Mouse (Mus musculus) ES-E14 (cell line): ENCODE measurements around the gene Cdh22. TPM values are rescaled to one million over a fixed set of nuclear protein-coding genes. Genes with fewer than 3 reads are reported as not detected.

Experiments
- DNase-seq: peaks from one replicate; pipeline ENCODE4 v3.0.0-alpha.2; 2013; ENCODE audit warnings: low read depth, low spot score
- H3K27ac ChIP-seq: 2 replicates; pipeline ENCODE4 v1.5.1; 2012; ENCODE audit warnings: low read depth, mild to moderate bottlenecking, low read length, moderate library complexity, mixed read lengths; ENCODE audit not compliant: poor library complexity, insufficient read depth, severe bottlenecking
- H3K36me3 ChIP-seq: 2 replicates; pipeline ENCODE4 v1.6.1; 2012; ENCODE audit warnings: mild to moderate bottlenecking, low read length, moderate library complexity, mixed read lengths; ENCODE audit not compliant: control insufficient read depth, poor library complexity, insufficient read depth, severe bottlenecking
- H3K4me1 ChIP-seq, 2 experiments: fragments of 150-350 bp in 1 of 2; sonication (generic) in 1 of 2; 2 replicates each; pipeline ENCODE4 v1.6.1; 2012; ENCODE audit warnings: low read length in 2 of 2, mild to moderate bottlenecking in 1 of 2, mixed read lengths in 1 of 2; ENCODE audit not compliant: control insufficient read depth in 2 of 2, insufficient read depth in 2 of 2, poor library complexity in 1 of 2
- H3K4me3 ChIP-seq, 2 experiments: fragments of 150-350 bp in 1 of 2; sonication (generic) in 1 of 2; 2 replicates each; pipeline ENCODE4 v1.5.1; 2012; ENCODE audit warnings: low read length in 2 of 2, low read depth in 1 of 2, mild to moderate bottlenecking in 1 of 2, mixed read lengths in 1 of 2; ENCODE audit not compliant: insufficient read depth in 1 of 2, poor library complexity in 1 of 2, severe bottlenecking in 1 of 2
- H3K9ac ChIP-seq: 2 replicates; pipeline ENCODE4 v1.6.1; 2012; ENCODE audit warnings: low read depth, mild to moderate bottlenecking, low read length, mixed read lengths; ENCODE audit not compliant: poor library complexity, insufficient read depth, severe bottlenecking
- H3K9me3 ChIP-seq: fragments of 150-350 bp; sonication (generic); 2 replicates; pipeline ENCODE4 v1.6.1; 2012; ENCODE audit warnings: low read depth, mild to moderate bottlenecking, low read length; ENCODE audit not compliant: control insufficient read depth, insufficient read depth
- CHD2 ChIP-seq: IDR thresholded peaks from 2 replicates; pipeline ENCODE4 v1.6.1; 2014; ENCODE audit warnings: mild to moderate bottlenecking, low read depth, low read length, inconsistent platforms
- HCFC1 ChIP-seq: IDR thresholded peaks from 2 replicates; pipeline ENCODE4 v1.6.1; 2012; ENCODE audit warnings: low read length, inconsistent platforms, borderline replicate concordance; ENCODE audit not compliant: insufficient read depth
- MAFK ChIP-seq: IDR thresholded peaks from 2 replicates; pipeline ENCODE4 v1.6.1; 2014; ENCODE audit warnings: mild to moderate bottlenecking, low read depth, low read length, inconsistent platforms; ENCODE audit not compliant: insufficient read depth
- ZC3H11A ChIP-seq: IDR thresholded peaks from 2 replicates; pipeline ENCODE4 v1.6.1; 2012; ENCODE audit warnings: low read depth, mild to moderate bottlenecking, inconsistent platforms, low read length, borderline replicate concordance
- ZNF384 ChIP-seq: IDR thresholded peaks from 2 replicates; pipeline ENCODE4 v1.6.1; 2012; ENCODE audit warnings: low read depth, low read length, inconsistent platforms
- in situ Hi-C, 2 experiments: fragments of 600-800 bp; cut with MboI; formaldehyde crosslinking; loops; one replicate each; pipeline ENCODE4 v1.15.1; 2025; ENCODE audit warnings: low sequenced_read_pairs in 2 of 2, inconsistent platforms in 1 of 2; ENCODE audit not compliant: unreplicated experiment in 2 of 2
- total RNA-seq: library from RNA; depleted of rRNA; stranded (reverse); fragments of 300-350 nt; gene quantifications from 2 replicates; pipeline ENCODE4 v1.2.3, GENCODE M21; 2012

Cdh22 gene
- total RNA-seq, 1 experiment: 0.13 TPM

DNA sequence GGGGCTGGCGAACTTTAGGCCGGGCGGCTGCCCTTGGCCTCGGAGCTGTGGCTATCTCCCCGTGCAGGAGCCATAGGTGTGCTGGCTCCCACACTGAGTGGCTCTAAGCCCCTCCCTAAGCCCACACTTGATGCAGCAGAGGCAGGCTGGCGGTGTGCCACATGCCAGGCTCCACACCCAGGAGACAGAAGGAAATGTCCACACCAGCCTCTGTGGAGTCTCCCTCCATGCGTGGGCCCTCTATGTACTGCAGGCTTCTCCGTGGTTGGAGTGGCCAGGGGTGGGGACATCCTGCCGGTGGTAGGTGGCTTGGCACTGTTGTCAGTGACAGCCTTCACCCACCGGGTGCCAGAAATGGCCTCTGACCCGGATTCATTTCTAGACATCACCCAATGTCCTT is 5.6 kb downstream of the Cdh22 start:
- in situ Hi-C loops: no loop called here
- DNase-seq: no peak
- no peak for TF ChIP-seq MAFK
- TF ChIP-seq HCFC1: no peak
- TF ChIP-seq ZNF384: no peak
- TF ChIP-seq ZC3H11A: no peak
- no peak for TF ChIP-seq CHD2
- Histone ChIP-seq H3K36me3 (no peaks in the 10 kb centered on the region), H3K27ac (no peak overlapping the region), H3K9me3 (no peaks in the 10 kb centered on the region), H3K9ac (no peak overlapping the region), H3K4me1 (no peaks in the 10 kb centered on the region), H3K4me3 (no peak overlapping the region)

- Histone ChIP-seq H3K4me1 (peaks cover 0 to 19% of the 10 kb centered on the region in 2 experiments; a peak in 3 of 4 replicates), H3K9ac (no peak overlapping the region), H3K27ac (no peak overlapping the region), H3K4me3 (no peak overlapping the region), H3K36me3 (no peaks in the 10 kb centered on the region), H3K9me3 (no peaks in the 10 kb centered on the region)
- in situ Hi-C loops: no loop called here
- TF ChIP-seq CHD2 (no peak), MAFK (no peak), ZNF384 (no peak), HCFC1 (no peak), ZC3H11A (no peak)
- no peak for DNase-seq
Measured at GRCm38 (mm10) chr2:165223837-165224236, 10.8 kb downstream of the Cdh22 start.

GRCm38 (mm10) chr2:165221952-165222351 is 12.7 kb downstream of the Cdh22 start:
- no peak for TF ChIP-seq CHD2
- in situ Hi-C loops: no loop called here
- no peaks in the 10 kb centered on the region for H3K9me3 ChIP-seq
- DNase-seq: peak; percentile 54
- H3K36me3 ChIP-seq: no peaks in the 10 kb centered on the region
- H3K4me3 ChIP-seq: no peak overlapping the region
- H3K9ac ChIP-seq: no peak overlapping the region
- H3K27ac ChIP-seq: no peak overlapping the region
- H3K4me1 ChIP-seq: peaks cover 0 to 19% of the 10 kb centered on the region in 2 experiments; a peak in 3 of 4 replicates

DNA sequence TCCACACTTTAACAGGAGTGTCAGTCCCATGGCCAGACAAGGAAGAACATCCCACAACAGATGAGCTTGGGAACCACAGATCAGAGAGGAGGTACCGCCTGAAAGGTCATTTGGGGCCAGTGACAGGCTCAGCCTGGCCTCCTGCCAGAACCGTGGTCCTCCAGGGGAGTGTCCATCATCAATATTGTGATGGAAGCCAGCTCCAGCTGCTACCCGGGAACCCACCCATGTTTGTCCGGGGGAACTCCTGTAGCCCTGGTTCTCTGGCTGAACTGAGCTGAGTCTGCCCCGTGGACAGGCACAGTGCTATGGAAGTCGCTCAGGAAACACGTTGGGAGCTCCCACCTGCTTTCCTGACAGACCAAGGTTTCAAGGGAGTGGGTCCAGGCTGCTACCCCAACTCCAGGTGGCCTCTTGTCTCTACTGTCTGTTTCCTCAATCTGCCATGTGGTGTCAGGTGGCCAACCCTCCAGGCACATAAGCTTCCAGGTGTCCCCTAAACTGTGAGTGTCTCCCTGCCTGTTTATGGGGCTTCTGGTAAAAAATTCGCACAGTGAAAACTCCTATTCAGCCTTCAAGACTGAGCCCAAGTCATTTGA is 14.2 kb downstream of the Cdh22 start:
- Histone ChIP-seq H3K4me1 (peaks cover 6 to 25% of the 10 kb centered on the region in 2 experiments), H3K4me3 (no peak overlapping the region), H3K27ac (no peak overlapping the region), H3K9me3 (no peaks in the 10 kb centered on the region), H3K36me3 (no peaks in the 10 kb centered on the region), H3K9ac (no peak overlapping the region)
- no peak for DNase-seq
- TF ChIP-seq ZNF384 (no peak), CHD2 (no peak), HCFC1 (no peak), ZC3H11A (no peak), MAFK (no peak)
- in situ Hi-C loops: no loop called here

- no peak overlapping the region for H3K27ac ChIP-seq
- in situ Hi-C loops: no loop called here
- H3K36me3 ChIP-seq: no peaks in the 10 kb centered on the region
- TF ChIP-seq ZNF384 (no peak), MAFK (no peak), CHD2 (no peak), HCFC1 (no peak), ZC3H11A (no peak)
- H3K4me3 ChIP-seq: no peak overlapping the region
- H3K4me1 ChIP-seq: peaks cover 8 to 25% of the 10 kb centered on the region in 2 experiments
- DNase-seq: no peak
- H3K9me3 ChIP-seq: no peaks in the 10 kb centered on the region
- H3K9ac ChIP-seq: no peak overlapping the region
Measured at GRCm38 (mm10) chr2:165218954-165219353, 15.7 kb downstream of the Cdh22 start.
